Mouse (Mus musculus): ENCODE measurements around the gene Riox1.

- TF ChIP-seq TAL1 (IDR thresholded peaks at IDR 0.05; ENCODE audit: low read length) (no peak), GATA1 (IDR thresholded peaks at IDR 0.05; ENCODE audit: low read length) (no peak)
These were observed 40.0 kb upstream of the Riox1 start for GRCm38 (mm10) chr12:83910451-83910850.

Data from erythroblast, embryonic 14.5 days (primary cell).